Mouse (Mus musculus): ENCODE results near the gene Gm5148.

DNA sequence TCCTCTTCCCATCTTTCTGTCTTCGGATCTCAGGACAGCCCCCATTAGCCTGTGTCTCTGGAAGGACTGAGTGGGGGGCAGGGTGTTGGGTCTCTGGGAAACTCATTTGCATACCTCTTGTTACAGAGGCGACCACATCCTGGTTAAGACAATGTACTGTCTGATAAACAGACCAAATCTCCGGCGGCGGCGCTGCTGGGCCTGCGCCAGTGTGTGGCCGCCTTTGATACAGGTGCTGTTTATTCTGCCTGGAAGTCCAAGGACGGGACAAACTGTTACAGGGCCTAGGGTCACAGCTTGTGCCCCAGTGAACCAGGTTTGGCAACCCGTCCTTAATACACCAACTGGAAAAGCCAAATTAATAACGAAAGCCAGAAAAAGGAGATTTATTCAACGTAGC lies 33.8 kb upstream of the Gm5148 start:
- TF ChIP-seq FLI1 (IDR thresholded peaks at IDR 0.05; ENCODE audit: low read length): no peak
- no peak for TF ChIP-seq GATA1 (IDR thresholded peaks at IDR 0.05; ENCODE audit: borderline replicate concordance, low read length)
